Mouse (Mus musculus): Measurements from ENCODE around the gene 5730522E02Rik. TPM values are rescaled to one million over a fixed set of nuclear protein-coding genes. Genes with fewer than 3 reads are reported as not detected.

The 5730522E02Rik gene
- total RNA-seq, 1 experiment from 2014 or later, result not detected

DNA sequence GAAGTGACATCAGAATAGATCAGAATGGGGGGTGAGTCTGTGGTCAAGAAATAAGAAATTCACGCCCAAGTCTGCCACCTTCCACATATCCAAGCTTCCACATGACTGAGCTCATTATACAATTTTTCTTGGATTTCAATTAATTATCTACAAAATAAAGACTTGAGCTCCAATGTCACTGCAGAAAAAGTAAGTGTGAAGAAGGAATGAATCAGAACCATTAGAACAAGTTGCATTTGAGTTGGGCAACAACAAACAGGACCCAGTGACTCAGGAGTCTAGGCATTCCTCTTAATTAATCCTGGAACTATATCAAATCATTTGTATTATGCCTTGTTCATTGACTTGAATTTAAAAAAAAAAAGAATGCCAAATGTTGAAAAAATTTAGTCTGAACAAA, 422.9 kb downstream of the 5730522E02Rik start:
- no peak for DNase-seq

DNA sequence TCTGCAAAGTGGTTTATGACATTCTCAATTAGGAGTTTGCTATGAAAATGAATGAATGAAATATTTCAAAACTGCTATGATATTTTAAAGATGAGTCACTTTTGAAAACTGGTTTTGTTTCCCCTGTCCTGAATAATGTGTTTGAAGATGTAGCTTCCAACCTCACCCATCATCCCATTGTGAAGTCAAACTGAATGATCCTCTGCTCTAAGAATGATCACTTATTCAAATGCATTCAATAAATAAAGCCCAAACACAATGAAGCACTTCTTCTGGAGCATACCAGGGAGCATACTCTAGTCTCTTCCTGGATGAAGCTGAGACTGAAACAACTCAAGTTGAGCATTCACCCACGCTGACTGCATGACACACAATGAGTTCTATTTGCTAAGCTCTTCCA, 438.3 kb downstream of the 5730522E02Rik start:
- DNase-seq, result no peak

DNA sequence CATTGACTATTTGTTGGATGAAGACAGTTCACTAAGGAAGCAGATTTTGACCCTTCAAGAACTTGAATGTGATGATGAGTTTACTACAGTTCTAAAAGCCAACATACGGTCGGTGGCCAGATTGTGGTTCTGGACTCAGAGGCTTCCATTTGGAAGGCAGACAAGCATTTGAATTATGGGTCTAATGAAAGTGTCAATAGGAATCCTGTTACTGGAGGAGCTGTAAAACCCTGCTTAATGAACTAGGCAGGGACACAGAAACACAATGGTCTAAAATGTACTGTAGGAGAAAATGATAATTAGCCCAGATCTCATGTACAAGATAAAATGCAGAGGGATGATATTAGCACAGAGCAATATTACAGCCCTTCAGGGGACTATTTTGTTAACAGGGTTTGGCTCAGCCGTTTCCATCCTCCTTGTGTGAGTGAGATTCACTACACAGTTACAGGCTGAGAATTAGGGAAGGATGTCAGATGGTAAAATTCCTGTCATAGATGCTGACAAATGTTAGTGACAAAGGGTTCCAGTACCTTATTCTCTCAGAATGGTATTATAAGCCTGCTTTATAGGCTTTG, 439.5 kb downstream of the 5730522E02Rik start:
- DNase-seq, result no peak

- DNase-seq, result no peak
Measured at GRCm38 (mm10) chr11:25767584-25768333, 442.8 kb downstream of the 5730522E02Rik start.

GRCm38 (mm10) chr11:25753156-25753899, 457.2 kb downstream of the 5730522E02Rik start:
- no peak for DNase-seq

- no peak for DNase-seq
Measured at GRCm38 (mm10) chr11:25752418-25752817, 458.1 kb downstream of the 5730522E02Rik start.

DNA sequence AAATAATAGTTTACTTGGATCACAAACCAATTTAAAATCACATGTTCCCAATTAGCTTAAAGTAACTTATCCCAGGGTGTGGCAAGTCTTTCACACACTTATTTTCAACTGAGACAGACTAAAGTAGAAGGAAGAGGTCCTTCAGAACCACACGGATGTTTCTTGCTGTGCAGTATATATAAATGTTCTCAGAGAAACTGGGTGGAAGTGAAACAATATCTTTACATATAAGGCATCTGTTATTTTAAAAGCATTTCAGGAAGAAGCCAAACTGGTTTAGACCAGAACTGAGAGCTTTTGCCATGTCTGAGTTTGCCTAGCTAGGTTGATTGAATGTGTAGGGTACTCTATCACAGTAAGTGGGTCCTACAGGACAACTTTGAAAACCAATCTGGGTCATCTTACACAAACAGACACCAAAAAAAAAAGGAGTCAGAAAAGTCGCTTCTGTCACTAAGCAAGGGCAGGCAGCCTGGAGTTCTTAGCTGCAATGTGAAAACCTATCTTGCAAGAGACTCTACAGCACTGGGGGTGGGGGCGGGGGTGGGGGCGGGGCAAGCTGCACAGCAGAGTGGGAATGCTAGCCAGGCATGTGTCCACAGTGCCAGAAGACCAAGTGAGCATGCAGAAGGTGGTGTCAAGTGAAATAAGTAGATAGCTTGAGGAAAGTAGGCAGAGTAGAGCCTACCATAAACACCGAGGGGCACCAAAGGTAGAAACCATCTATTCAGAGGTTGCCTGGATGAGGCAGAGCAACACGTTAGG, 463.3 kb downstream of the 5730522E02Rik start:
- DNase-seq, result no peak

DNA sequence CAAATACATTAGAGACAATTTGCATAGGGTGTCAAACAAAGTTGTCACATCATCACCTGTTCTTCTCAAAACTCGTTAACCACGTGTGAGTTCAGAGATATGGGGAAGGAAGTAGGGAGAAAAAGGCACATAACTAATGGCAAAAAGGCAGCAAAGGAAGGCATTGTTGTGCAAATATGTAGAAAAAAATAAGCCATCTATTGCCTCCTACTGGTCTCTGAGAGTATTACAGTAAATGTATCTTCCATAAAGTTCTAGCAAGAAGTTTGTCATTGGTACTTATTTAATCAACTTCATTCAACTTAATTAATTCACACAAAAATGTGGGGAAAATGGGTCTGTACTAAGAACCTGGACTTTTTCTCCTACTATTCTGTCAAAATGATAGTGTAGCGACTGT, 466.9 kb downstream of the 5730522E02Rik start:
- DNase-seq, result no peak

GRCm38 (mm10) chr11:25737255-25737654, 473.3 kb downstream of the 5730522E02Rik start:
- DNase-seq, result no peak

GRCm38 (mm10) chr11:25729476-25729875, 481.1 kb downstream of the 5730522E02Rik start:
- DNase-seq, result no peak

GRCm38 (mm10) chr11:25715447-25716321, 494.9 kb downstream of the 5730522E02Rik start:
- DNase-seq, result no peak

DNA sequence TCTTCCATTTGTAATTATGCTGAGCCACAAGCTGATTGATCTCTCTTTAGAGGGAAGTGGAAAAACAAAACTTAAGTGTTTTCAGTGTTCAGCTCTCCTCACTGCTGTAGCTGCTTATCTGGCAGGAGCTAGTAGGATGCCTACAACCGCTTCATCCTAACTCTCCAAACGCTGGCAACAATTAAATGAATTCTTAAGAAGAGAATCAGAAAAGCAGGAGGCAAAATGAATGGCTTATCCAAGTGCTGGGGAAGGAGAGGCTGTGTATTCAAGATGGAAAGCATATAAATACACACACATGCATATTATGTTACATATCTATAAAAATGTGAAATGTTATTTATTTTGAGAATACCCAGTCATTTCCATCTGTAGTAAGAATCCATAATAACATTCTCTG, 500.0 kb downstream of the 5730522E02Rik start:
- DNase-seq, result no peak

- no peak for DNase-seq
Measured at GRCm38 (mm10) chr11:25709892-25710291, 500.7 kb downstream of the 5730522E02Rik start.

DNA sequence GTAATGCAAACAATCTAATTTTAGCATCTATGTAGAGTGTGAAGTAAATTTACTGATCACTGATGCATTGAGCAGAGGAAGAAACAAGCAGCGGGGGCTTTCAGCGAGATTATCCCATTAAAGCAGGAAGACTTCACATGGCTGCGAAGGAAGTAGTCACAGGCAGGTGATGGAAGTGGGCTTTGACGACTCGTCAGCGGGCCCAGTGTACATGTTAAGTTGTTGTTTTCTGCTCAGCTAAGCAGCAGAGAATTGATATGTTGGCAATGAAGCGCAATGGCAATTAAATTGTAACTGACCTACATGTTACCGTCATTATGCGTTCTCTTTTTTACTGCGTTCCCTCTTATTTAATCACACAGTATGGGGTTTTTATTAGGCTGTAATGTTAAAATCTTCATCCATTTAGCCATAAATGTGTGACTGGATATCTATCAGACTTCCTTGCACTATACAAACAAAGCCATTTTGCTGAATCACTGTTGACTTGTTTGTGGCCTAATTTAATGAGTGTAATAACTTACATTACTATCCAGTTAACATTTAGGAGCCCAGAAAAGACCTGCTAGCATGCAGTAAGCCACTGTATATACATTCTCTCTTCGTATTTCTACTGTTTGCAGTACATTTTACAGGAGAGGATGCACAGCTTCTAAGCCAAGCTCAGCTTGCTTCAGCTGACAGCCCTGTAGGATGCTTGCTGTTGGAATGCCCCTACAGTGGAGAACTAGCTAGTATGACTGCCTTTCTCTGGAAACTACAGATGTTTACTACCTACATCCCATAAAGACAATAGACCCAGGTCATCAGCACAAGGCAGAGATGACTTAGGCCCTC, 506.0 kb downstream of the 5730522E02Rik start:
- no peak for DNase-seq

DNA sequence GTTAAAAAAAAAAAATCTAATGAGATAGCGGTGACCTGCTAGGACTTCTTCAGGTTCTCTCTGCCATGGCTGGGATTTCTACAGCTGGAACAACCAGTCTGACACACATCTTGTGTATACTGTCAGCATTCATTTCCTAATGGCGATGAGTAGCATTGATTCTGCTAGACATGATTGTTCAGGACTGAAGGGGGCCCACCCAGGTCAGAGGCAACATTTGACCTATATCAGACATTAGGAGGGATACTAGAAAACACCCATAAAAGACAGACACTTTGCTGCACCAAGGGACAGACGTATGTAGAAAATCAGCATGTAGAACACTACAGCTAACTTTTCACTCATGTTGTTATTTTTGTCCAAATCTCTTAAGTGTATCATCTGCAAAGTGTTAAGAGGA, 507.8 kb downstream of the 5730522E02Rik start:
- no peak for DNase-seq

DNA sequence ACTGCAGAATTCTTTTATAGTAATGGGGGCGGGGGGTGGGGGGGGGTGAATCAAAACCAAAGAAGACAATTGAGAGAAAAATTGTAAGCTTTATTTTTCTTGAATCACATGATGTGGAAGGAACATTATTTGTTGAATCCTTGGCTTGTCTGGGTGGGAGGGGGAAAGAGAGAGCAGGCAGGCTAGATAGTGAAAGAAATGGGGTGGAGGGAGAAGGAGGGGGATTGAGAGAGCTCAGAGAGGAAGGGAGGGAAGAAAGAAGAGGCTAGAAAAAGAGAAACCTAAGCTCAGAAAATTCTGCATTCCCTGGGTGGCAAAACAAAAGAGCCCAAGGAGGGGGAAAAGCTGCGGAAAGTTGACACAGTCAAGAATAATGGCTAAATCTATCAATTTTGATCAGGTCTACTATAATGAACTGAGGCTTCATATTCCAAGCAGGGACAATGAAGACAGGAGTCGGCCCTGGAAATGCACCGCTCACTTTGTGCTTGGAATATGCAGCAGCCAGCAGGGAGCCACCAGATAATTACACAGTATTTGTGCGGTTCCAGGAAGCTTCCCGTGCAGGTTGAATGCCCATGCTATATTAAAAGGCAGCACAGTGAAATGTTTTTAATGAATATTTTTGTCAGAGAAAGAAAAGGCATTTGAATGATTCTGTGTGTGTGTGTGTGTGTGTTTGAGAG, 512.9 kb downstream of the 5730522E02Rik start:
- DNase-seq, result no peak

- DNase-seq, result no peak
Measured at GRCm38 (mm10) chr11:25696168-25696567, 514.4 kb downstream of the 5730522E02Rik start.

GRCm38 (mm10) chr11:25684731-25685130, 525.8 kb downstream of the 5730522E02Rik start:
- peak; percentile 9 for DNase-seq

- DNase-seq, result no peak
Measured at GRCm38 (mm10) chr11:25679856-25680255, 530.7 kb downstream of the 5730522E02Rik start.

GRCm38 (mm10) chr11:25674194-25674593, 536.4 kb downstream of the 5730522E02Rik start:
- DNase-seq, result no peak

All from adrenal gland, postnatal 14 days (tissue).